Mouse (Mus musculus): ENCODE data around the gene 4933403O08Rik.

4933403O08Rik gene

DNA sequence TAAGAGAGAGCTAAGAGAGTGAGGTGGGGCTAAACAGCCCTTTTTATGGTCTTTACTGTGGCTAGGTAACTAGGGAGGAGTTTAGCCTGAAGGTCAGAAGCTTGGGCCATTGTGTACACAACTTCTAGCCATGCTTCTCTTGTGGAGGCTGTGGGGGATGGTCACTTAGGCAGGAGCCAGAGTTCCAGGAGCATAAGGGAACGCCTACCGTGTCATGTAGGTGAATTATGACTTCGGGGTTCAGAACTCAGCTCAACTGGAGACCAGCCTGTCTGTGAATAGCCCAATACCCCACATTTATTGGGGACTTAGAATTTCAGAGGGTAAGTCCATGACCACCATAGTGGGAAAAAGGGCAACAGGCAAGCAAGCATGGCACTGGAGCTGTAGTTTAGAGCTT is at the start of gene 4933403O08Rik:
4933403O08Rik (plus strand) TSS at position 301 of the 400 bp plus-strand sequence.
- in situ Hi-C loops (cut with MboI, MseI): no loop called here

DNA sequence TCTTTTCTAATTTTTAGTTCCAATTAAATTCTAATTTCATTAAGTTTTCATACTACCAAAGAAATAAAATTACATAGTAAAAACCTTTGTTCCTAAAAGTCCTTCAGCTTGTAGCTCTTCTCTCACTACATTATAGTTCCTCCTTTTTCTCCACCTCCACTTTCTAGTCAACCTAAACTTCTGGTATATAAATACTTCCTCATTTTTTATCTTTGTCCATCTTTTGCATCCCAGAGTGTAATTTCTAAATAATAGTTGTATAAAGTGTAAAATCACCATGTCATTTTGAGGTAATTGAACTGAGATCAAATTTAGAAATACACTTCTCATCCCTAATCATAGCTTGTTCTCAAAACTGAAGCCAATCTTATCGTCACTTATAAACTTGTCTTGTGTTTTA is 4.1 kb downstream of the 4933403O08Rik start:
- in situ Hi-C loops (cut with MboI, MseI): no loop called here

DNA sequence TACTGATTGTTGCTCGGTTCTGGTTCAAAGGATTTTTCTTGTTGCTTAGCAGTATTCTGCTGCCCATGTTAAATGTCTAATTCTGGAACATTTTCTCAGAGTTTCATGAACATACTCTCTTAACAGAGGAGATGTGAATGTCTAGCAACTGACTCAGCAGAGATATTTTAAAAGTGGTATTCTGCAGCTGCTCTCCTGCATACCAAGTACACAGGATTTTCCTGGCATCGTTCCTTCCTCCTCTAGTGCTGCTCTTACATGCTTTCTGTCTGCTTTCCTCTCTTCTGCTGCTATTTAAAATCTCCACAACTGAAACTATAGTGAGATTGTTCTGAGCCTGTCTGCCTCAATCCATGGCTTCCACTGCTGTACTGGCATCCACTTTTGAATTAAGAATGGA is 16.7 kb downstream of the 4933403O08Rik start:
- in situ Hi-C loops (cut with MboI, MseI): no loop called here

DNA sequence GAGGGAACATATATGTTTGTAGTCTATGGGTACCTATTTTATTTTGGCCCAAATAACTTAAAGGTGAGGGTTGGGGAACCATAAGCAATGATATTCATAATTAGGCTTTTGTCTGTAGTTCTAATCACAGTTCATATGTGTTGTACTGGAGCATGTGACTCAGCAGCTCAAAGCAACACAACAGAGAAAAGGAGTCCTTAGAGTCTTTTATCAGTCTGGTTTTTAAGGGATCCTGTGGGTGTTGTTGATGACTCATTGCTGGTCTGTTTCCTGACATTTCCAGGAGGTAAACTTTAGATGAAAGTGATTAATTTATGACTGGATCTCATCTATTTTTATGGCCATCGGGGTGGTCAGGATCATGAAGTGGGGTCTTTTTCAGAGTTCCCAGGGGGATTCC is 34.7 kb downstream of the 4933403O08Rik start:
- in situ Hi-C loops (cut with MboI, MseI): no loop called here
